Mouse (Mus musculus): ENCODE data around the gene Ano3. TPM values are rescaled to one million over a fixed set of nuclear protein-coding genes. Genes with fewer than 3 reads are reported as not detected.

The Ano3 gene
- total RNA-seq, 1 experiment, result 3.9 TPM

GRCm38 (mm10) chr2:110787396-110787795 lies 163.3 kb downstream of the Ano3 start:
- DNase-seq (ENCODE audit: low read depth, low spot score), result no peak
- no peaks in the 10 kb centered on the region for H3K36me3 ChIP-seq (ENCODE audit: control insufficient read depth, insufficient read depth, low read length, poor library complexity, severe bottlenecking)
- H3K4me3 ChIP-seq (ENCODE audit: insufficient read depth in 1 of 2, low read depth in 1 of 2, low read length in 2 of 2, poor library complexity in 1 of 2, severe bottlenecking in 1 of 2), result no peak overlapping the region
- no peak overlapping the region for H3K27ac ChIP-seq (ENCODE audit: insufficient read depth, low read depth, low read length, poor library complexity, severe bottlenecking)
- TF ChIP-seq HCFC1 (IDR thresholded peaks at IDR 0.05; ENCODE audit: borderline replicate concordance, insufficient read depth, low read length), result no peak
- no peak for TF ChIP-seq CHD2 (IDR thresholded peaks at IDR 0.05; ENCODE audit: low read depth, low read length)
- TF ChIP-seq MAFK (IDR thresholded peaks at IDR 0.05; ENCODE audit: insufficient read depth, low read depth, low read length), result no peak
- no peak for TF ChIP-seq ZNF384 (IDR thresholded peaks at IDR 0.05; ENCODE audit: low read depth, low read length)
- no peak for TF ChIP-seq ZC3H11A (IDR thresholded peaks at IDR 0.05; ENCODE audit: borderline replicate concordance, low read depth, low read length)
- no peak overlapping the region for H3K9ac ChIP-seq (ENCODE audit: insufficient read depth, low read depth, low read length, poor library complexity, severe bottlenecking)
- in situ Hi-C loops (cut with MboI; ENCODE audit: low sequenced_read_pairs in 2 of 2, unreplicated experiment in 2 of 2), result no loop called here
- no peaks in the 10 kb centered on the region for H3K9me3 ChIP-seq (ENCODE audit: control insufficient read depth, insufficient read depth, low read depth, low read length)
- no peaks in the 10 kb centered on the region for H3K4me1 ChIP-seq (ENCODE audit: control insufficient read depth in 2 of 2, insufficient read depth in 2 of 2, low read length in 2 of 2, poor library complexity in 1 of 2)

- in situ Hi-C loops (cut with MboI; ENCODE audit: low sequenced_read_pairs in 2 of 2, unreplicated experiment in 2 of 2), result no loop called here
- no peaks in the 10 kb centered on the region for H3K9me3 ChIP-seq (ENCODE audit: control insufficient read depth, insufficient read depth, low read depth, low read length)
- H3K27ac ChIP-seq (ENCODE audit: insufficient read depth, low read depth, low read length, poor library complexity, severe bottlenecking), result no peak overlapping the region
- H3K4me3 ChIP-seq (ENCODE audit: insufficient read depth in 1 of 2, low read depth in 1 of 2, low read length in 2 of 2, poor library complexity in 1 of 2, severe bottlenecking in 1 of 2), result no peak overlapping the region
- DNase-seq (ENCODE audit: low read depth, low spot score), result no peak
- H3K4me1 ChIP-seq (ENCODE audit: control insufficient read depth in 2 of 2, insufficient read depth in 2 of 2, low read length in 2 of 2, poor library complexity in 1 of 2), result no peaks in the 10 kb centered on the region
- H3K36me3 ChIP-seq (ENCODE audit: control insufficient read depth, insufficient read depth, low read length, poor library complexity, severe bottlenecking), result no peaks in the 10 kb centered on the region
- no peak overlapping the region for H3K9ac ChIP-seq (ENCODE audit: insufficient read depth, low read depth, low read length, poor library complexity, severe bottlenecking)
- TF ChIP-seq ZNF384 (IDR thresholded peaks at IDR 0.05; ENCODE audit: low read depth, low read length) (no peak), HCFC1 (IDR thresholded peaks at IDR 0.05; ENCODE audit: borderline replicate concordance, insufficient read depth, low read length) (no peak), ZC3H11A (IDR thresholded peaks at IDR 0.05; ENCODE audit: borderline replicate concordance, low read depth, low read length) (no peak), MAFK (IDR thresholded peaks at IDR 0.05; ENCODE audit: insufficient read depth, low read depth, low read length) (no peak), CHD2 (IDR thresholded peaks at IDR 0.05; ENCODE audit: low read depth, low read length) (no peak)
Measured at GRCm38 (mm10) chr2:110759434-110759833, 191.3 kb downstream of the Ano3 start.

- no peaks in the 10 kb centered on the region for H3K36me3 ChIP-seq (ENCODE audit: control insufficient read depth, insufficient read depth, low read length, poor library complexity, severe bottlenecking)
- H3K4me3 ChIP-seq (ENCODE audit: insufficient read depth in 1 of 2, low read depth in 1 of 2, low read length in 2 of 2, poor library complexity in 1 of 2, severe bottlenecking in 1 of 2), result no peak overlapping the region
- no peaks in the 10 kb centered on the region for H3K9me3 ChIP-seq (ENCODE audit: control insufficient read depth, insufficient read depth, low read depth, low read length)
- no peak for TF ChIP-seq ZC3H11A (IDR thresholded peaks at IDR 0.05; ENCODE audit: borderline replicate concordance, low read depth, low read length)
- no peak for TF ChIP-seq HCFC1 (IDR thresholded peaks at IDR 0.05; ENCODE audit: borderline replicate concordance, insufficient read depth, low read length)
- no peak for TF ChIP-seq MAFK (IDR thresholded peaks at IDR 0.05; ENCODE audit: insufficient read depth, low read depth, low read length)
- TF ChIP-seq ZNF384 (IDR thresholded peaks at IDR 0.05; ENCODE audit: low read depth, low read length), result no peak
- no peak for TF ChIP-seq CHD2 (IDR thresholded peaks at IDR 0.05; ENCODE audit: low read depth, low read length)
- no peak overlapping the region for H3K9ac ChIP-seq (ENCODE audit: insufficient read depth, low read depth, low read length, poor library complexity, severe bottlenecking)
- DNase-seq (ENCODE audit: low read depth, low spot score), result no peak
- no peaks in the 10 kb centered on the region for H3K4me1 ChIP-seq (ENCODE audit: control insufficient read depth in 2 of 2, insufficient read depth in 2 of 2, low read length in 2 of 2, poor library complexity in 1 of 2)
- no peak overlapping the region for H3K27ac ChIP-seq (ENCODE audit: insufficient read depth, low read depth, low read length, poor library complexity, severe bottlenecking)
- in situ Hi-C loops (cut with MboI; ENCODE audit: low sequenced_read_pairs in 2 of 2, unreplicated experiment in 2 of 2), result no loop called here
Measured at GRCm38 (mm10) chr2:110757556-110757955, 193.2 kb downstream of the Ano3 start.

GRCm38 (mm10) chr2:110740493-110740892 lies 210.2 kb downstream of the Ano3 start:
- TF ChIP-seq ZNF384 (IDR thresholded peaks at IDR 0.05; ENCODE audit: low read depth, low read length), result no peak
- no peak for TF ChIP-seq CHD2 (IDR thresholded peaks at IDR 0.05; ENCODE audit: low read depth, low read length)
- no peak for TF ChIP-seq HCFC1 (IDR thresholded peaks at IDR 0.05; ENCODE audit: borderline replicate concordance, insufficient read depth, low read length)
- no peak for TF ChIP-seq ZC3H11A (IDR thresholded peaks at IDR 0.05; ENCODE audit: borderline replicate concordance, low read depth, low read length)
- TF ChIP-seq MAFK (IDR thresholded peaks at IDR 0.05; ENCODE audit: insufficient read depth, low read depth, low read length), result no peak

GRCm38 (mm10) chr2:110739781-110740180 lies 210.9 kb downstream of the Ano3 start:
- Histone ChIP-seq H3K4me1 (ENCODE audit: control insufficient read depth in 2 of 2, insufficient read depth in 2 of 2, low read length in 2 of 2, poor library complexity in 1 of 2) (no peaks in the 10 kb centered on the region), H3K4me3 (ENCODE audit: insufficient read depth in 1 of 2, low read depth in 1 of 2, low read length in 2 of 2, poor library complexity in 1 of 2, severe bottlenecking in 1 of 2) (no peak overlapping the region), H3K9me3 (ENCODE audit: control insufficient read depth, insufficient read depth, low read depth, low read length) (no peaks in the 10 kb centered on the region), H3K27ac (ENCODE audit: insufficient read depth, low read depth, low read length, poor library complexity, severe bottlenecking) (no peak overlapping the region), H3K36me3 (ENCODE audit: control insufficient read depth, insufficient read depth, low read length, poor library complexity, severe bottlenecking) (no peaks in the 10 kb centered on the region), H3K9ac (ENCODE audit: insufficient read depth, low read depth, low read length, poor library complexity, severe bottlenecking) (no peak overlapping the region)
- TF ChIP-seq CHD2 (IDR thresholded peaks at IDR 0.05; ENCODE audit: low read depth, low read length), result no peak
- no peak for TF ChIP-seq HCFC1 (IDR thresholded peaks at IDR 0.05; ENCODE audit: borderline replicate concordance, insufficient read depth, low read length)
- no peak for TF ChIP-seq ZC3H11A (IDR thresholded peaks at IDR 0.05; ENCODE audit: borderline replicate concordance, low read depth, low read length)
- TF ChIP-seq MAFK (IDR thresholded peaks at IDR 0.05; ENCODE audit: insufficient read depth, low read depth, low read length), result no peak
- TF ChIP-seq ZNF384 (IDR thresholded peaks at IDR 0.05; ENCODE audit: low read depth, low read length), result no peak
- DNase-seq (ENCODE audit: low read depth, low spot score), result no peak
- in situ Hi-C loops (cut with MboI; ENCODE audit: low sequenced_read_pairs in 2 of 2, unreplicated experiment in 2 of 2), result no loop called here

More at GRCm38 (mm10) chr2:110740493-110740892, 210.2 kb downstream of the Ano3 start:
- in situ Hi-C loops (cut with MboI; ENCODE audit: low sequenced_read_pairs in 2 of 2, unreplicated experiment in 2 of 2), result no loop called here
- no peak for DNase-seq (ENCODE audit: low read depth, low spot score)
- H3K4me3 ChIP-seq (ENCODE audit: insufficient read depth in 1 of 2, low read depth in 1 of 2, low read length in 2 of 2, poor library complexity in 1 of 2, severe bottlenecking in 1 of 2), result no peak overlapping the region
- H3K9ac ChIP-seq (ENCODE audit: insufficient read depth, low read depth, low read length, poor library complexity, severe bottlenecking), result no peak overlapping the region
- no peaks in the 10 kb centered on the region for H3K4me1 ChIP-seq (ENCODE audit: control insufficient read depth in 2 of 2, insufficient read depth in 2 of 2, low read length in 2 of 2, poor library complexity in 1 of 2)
- no peak overlapping the region for H3K27ac ChIP-seq (ENCODE audit: insufficient read depth, low read depth, low read length, poor library complexity, severe bottlenecking)
- H3K9me3 ChIP-seq (ENCODE audit: control insufficient read depth, insufficient read depth, low read depth, low read length), result no peaks in the 10 kb centered on the region
- no peaks in the 10 kb centered on the region for H3K36me3 ChIP-seq (ENCODE audit: control insufficient read depth, insufficient read depth, low read length, poor library complexity, severe bottlenecking)
